Mouse (Mus musculus) embryonic facial prominence, embryonic 13.5 days (tissue): ENCODE measurements at regions not wholly inside any gene's neighbourhood (a gene's known extent, or its start where the extent isn't known, plus 50 kb on each side); places are given as distances from the start of the nearest gene placed in this dataset.
A peak's percentile ranks its signal among the peaks of the same experiment; 100 is the strongest.

ENCODE experiments used
- ATAC-seq: fragments of 200-750 bp; cut with Nextera tagmentation; 2 replicates; pipeline ENCODE4 v1.8.0; 2017; ENCODE audit warnings: low read depth; ENCODE audit not compliant: insufficient number of reproducible peaks, insufficient read depth, low FRiP score, low TSS enrichment
- H3K27ac ChIP-seq: fragments of 300-500 bp; sonication (generic); 2 replicates; pipeline ENCODE4 v1.5.1; 2015; ENCODE audit warnings: moderate library complexity, mild to moderate bottlenecking, inconsistent platforms
- H3K27me3 ChIP-seq: fragments of 300-500 bp; sonication (generic); 2 replicates; pipeline ENCODE4 v1.6.1; 2015; ENCODE audit warnings: mild to moderate bottlenecking, inconsistent platforms
- H3K36me3 ChIP-seq: fragments of 300-500 bp; sonication (generic); 2 replicates; pipeline ENCODE4 v1.6.1; 2015; ENCODE audit warnings: mild to moderate bottlenecking, inconsistent platforms
- H3K4me1 ChIP-seq: fragments of 300-500 bp; sonication (generic); 2 replicates; pipeline ENCODE4 v1.6.1; 2015; ENCODE audit warnings: inconsistent platforms
- H3K4me2 ChIP-seq: fragments of 300-500 bp; sonication (generic); 2 replicates; pipeline ENCODE4 v1.6.1; 2015; ENCODE audit warnings: moderate library complexity, mild to moderate bottlenecking, inconsistent platforms
- H3K4me3 ChIP-seq: fragments of 300-500 bp; sonication (generic); 2 replicates; pipeline ENCODE4 v1.5.1; 2015; ENCODE audit warnings: mild to moderate bottlenecking, inconsistent platforms
- H3K9ac ChIP-seq: fragments of 300-500 bp; sonication (generic); 2 replicates; pipeline ENCODE4 v1.6.1; 2015; ENCODE audit warnings: mild to moderate bottlenecking, inconsistent platforms
- H3K9me3 ChIP-seq: fragments of 300-500 bp; sonication (generic); 2 replicates; pipeline ENCODE4 v1.6.1; 2016; ENCODE audit warnings: inconsistent platforms
- WGBS: fragments of 180-500 bp; shearing (Covaris S2); methylation state at CpG from one replicate; pipeline ENCODE4 v1.1.7; 2015; ENCODE audit warnings: mixed read lengths; 5-methylcytosine and 5-hydroxymethylcytosine counted together

DNA sequence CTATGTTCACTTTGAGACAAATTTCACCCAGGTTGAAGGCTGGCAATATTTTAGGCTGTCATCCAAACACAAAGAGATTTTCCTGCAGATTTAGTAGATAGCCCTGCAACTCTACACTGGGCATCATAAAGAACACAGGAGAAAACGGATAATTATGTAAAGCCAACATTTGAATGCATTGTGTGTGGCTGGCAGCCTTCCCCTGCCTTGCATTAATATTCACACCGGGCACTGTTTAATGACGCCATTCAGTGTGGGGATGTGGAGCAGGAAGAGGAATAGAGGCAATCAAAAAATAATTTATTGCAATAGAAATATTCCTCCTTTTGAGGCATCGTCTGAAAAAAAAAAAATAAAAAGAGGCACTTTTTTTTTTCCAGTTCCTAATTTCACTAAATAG, 105.7 kb downstream of the Samd5 start:
- H3K27ac ChIP-seq, result no peak overlapping the region
- 72% methylated on average over 4 of the region's 4 CpGs for WGBS

DNA sequence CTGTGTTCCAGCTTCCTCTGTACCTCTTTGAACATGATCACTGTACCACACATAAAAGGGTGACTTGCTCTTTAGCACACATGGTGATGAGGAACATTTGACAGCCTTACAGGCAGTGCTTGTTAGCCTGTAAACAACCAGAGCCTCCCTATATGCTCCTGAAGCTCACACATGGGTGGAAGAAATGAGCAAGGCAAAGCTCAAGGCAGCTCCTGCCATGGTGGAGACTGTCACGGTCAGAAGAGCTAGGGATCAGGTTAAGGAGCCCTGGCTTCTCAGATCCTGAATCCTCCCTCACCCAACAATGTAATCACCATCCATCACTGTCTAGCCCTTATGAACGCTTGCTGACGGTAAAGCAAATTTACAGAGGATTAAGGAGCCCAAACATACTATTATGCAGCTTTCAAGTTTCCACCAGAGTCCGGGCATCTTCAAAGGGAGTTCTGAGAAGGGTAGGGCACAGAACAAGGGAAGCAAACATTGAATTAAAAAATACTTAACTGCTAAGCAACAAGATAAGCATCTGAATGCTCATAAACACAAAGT, 117.4 kb downstream of the Samd5 start:
- H3K27me3 ChIP-seq, result no peaks in the 10 kb centered on the region
- no peak overlapping the region for H3K9ac ChIP-seq
- no peaks in the 10 kb centered on the region for H3K9me3 ChIP-seq
- ATAC-seq, result no peak
- H3K36me3 ChIP-seq, result no peaks in the 10 kb centered on the region
- 43% methylated on average over 4 of the region's 4 CpGs for WGBS
- no peak overlapping the region for H3K4me3 ChIP-seq
- H3K4me2 ChIP-seq, result no peak overlapping the region
- no peak overlapping the region for H3K27ac ChIP-seq
- H3K4me1 ChIP-seq, result peaks cover 16% of the 10 kb centered on the region; the same call in 1 of the 2 replicates

More for the DNA sequence above, 105.7 kb downstream of the Samd5 start:
- no peak for ATAC-seq
- Histone ChIP-seq H3K9ac (no peak overlapping the region), H3K27me3 (no peaks in the 10 kb centered on the region), H3K36me3 (no peaks in the 10 kb centered on the region), H3K4me3 (no peak overlapping the region), H3K4me1 (peaks cover 7% of the 10 kb centered on the region), H3K9me3 (no peaks in the 10 kb centered on the region), H3K4me2 (no peak overlapping the region)

DNA sequence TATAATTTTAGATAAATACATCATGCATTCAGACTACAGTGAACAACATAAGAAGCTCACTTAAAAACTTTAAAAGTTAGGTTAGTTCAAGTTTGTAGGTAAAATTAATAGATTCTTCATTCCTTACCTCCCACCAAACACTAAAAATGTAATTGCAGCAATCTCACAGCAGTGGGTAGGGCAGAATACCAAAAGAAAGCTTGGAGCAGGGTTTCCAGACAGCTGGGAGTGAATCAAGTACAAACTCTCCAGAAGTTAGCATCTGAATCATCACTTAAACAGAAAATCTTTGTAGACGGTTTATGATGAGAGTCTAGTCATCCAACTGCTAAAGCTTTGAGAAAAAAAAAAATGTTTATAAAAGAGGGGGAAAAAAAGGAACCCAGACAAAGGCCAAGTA, 117.9 kb downstream of the Samd5 start:
- no peak for ATAC-seq
- no peaks in the 10 kb centered on the region for H3K9me3 ChIP-seq
- H3K4me2 ChIP-seq, result no peak overlapping the region
- H3K27ac ChIP-seq, result no peak overlapping the region
- no peaks in the 10 kb centered on the region for H3K27me3 ChIP-seq
- peaks cover 16% of the 10 kb centered on the region; the same call in 1 of the 2 replicates for H3K4me1 ChIP-seq
- H3K4me3 ChIP-seq, result no peak overlapping the region
- no peaks in the 10 kb centered on the region for H3K36me3 ChIP-seq
- 38% methylated on average over 1 of the region's 1 CpGs for WGBS
- H3K9ac ChIP-seq, result no peak overlapping the region

DNA sequence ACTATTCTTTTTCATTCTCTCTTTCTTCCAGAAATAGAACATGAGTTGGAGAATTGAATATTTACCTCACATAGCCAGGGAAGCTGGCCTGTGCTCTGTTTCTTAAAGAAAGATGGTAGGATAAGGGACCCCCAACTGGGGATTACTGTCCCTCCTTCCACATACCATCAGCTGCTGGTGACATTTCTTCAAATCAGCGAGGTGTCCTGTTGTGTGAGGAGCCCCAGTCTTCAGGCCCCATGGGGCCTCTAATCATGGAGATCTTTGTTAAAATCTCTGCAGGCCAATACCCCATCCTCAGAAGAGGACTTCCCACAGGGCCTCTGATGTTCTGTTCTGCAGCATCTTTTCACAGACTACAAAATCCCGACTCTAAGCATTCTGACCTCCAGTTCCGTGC, 121.1 kb downstream of the Samd5 start:
- Histone ChIP-seq H3K36me3 (no peaks in the 10 kb centered on the region), H3K27me3 (no peaks in the 10 kb centered on the region), H3K27ac (no peak overlapping the region), H3K9ac (no peak overlapping the region), H3K4me1 (peaks cover 30% of the 10 kb centered on the region; the same call in 1 of the 2 replicates), H3K4me3 (no peak overlapping the region), H3K4me2 (no peak overlapping the region), H3K9me3 (no peaks in the 10 kb centered on the region)
- ATAC-seq, result no peak
- WGBS, result 15% methylated on average over 3 of the region's 3 CpGs

DNA sequence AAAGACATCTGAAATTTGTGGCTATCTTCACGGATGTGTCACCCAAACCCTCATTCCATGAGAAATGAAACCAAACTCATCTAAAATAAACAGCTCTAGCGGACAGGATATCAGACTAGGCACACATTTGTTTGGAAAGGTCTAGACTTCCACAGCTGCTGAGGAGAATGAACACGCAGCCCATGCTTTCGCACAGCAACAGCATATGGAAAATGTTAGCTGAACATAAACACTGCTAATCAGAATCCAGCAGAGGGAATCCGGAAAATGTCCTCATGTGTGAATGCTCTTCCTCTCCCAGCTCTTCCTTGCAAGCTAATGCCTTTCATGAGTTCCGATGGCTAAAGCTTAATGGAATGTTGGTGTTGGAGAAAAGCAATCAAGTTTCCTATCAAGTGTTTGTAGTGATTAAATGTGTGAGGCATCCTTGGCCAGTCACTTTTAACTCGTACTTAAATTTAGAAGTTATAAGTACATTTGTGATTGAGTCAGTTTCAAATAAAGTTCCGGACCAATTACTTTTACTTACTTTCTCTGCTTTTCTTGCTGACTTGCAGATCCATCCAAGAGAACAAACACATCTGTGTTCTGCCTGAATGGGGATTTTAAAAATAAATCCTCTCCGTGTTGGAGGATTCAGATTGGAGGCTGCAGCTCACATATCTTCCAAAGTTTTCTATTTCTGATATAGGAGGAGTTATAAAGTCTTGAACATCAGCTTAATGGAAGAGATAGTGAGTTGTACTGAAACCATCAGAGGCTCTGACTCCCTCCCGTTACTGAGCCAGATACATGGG, 124.9 kb downstream of the Samd5 start:
- ATAC-seq, result 0 out of 2 replicates have a peak, but pooled peaks have one; percentile 20
- peaks cover 31% of the 10 kb centered on the region for H3K4me1 ChIP-seq
- H3K27ac ChIP-seq, result peak overlapping the region; percentile 48

DNA sequence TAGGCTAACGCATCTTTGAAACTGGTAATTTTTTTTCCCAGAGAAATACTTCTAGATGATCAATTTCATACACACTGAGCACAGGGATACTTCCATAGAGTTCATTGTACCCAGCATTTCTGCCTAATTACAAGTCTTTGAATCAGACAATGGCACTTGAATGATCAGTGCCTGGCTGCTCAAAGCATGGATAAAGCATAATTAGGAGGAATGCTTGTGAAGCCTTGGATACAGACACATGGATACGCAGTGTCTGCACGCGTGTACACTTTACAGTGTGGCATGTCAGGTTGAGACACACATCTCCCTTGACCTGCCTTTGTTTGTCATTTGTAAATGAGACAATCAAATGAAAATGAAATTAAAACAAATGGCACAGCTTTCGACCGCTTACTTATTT, 129.2 kb downstream of the Samd5 start:
- WGBS, result 69% methylated on average over 6 of the region's 6 CpGs
- no peak for ATAC-seq

More for the DNA sequence above, 124.9 kb downstream of the Samd5 start:
- WGBS, result 29% methylated on average over 10 of the region's 10 CpGs
- peak overlapping the region; percentile 40 for H3K4me2 ChIP-seq
- H3K9me3 ChIP-seq, result no peaks in the 10 kb centered on the region
- no peaks in the 10 kb centered on the region for H3K36me3 ChIP-seq
- no peaks in the 10 kb centered on the region for H3K27me3 ChIP-seq
- no peak overlapping the region for H3K4me3 ChIP-seq
- no peak overlapping the region for H3K9ac ChIP-seq

DNA sequence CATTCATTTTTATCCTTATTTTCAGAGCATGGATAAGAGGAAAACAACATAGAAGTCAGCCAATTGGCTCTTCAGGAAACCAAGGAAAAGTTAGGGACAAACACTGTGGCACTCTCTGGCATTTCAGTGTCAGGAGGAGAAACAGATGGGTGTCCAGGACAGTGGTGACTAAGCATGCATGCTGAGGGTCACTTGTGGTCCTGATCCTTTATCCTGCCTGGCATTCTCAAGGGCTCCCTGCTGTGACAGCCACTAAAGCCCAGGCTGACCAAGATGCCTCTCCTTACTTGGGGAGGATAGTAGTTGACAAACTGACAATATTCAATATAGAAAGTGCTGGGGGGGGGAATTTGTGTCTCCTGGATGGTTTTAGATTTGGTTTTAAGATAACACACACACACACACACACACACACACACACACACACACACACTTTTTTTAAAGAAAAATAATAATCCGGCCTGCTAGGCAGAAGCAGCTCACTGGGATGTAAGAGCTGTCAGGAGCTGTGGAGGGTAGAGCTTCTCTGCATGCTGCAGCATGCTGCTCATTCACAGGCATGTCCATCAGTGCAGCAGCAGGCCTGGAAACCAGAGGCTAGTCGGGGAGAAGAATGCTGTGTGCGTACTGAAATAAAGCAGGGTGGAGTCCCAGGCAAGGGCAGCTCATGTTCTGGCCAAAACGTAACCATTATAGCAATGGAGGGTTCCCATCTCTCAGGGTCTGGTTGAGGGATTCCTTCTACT, 130.8 kb downstream of the Samd5 start:
- 40% methylated on average over 4 of the region's 4 CpGs for WGBS
- ATAC-seq, result 0 out of 2 replicates have a peak, but pooled peaks have one; percentile 10

More for the DNA sequence above, 129.2 kb downstream of the Samd5 start:
- H3K36me3 ChIP-seq, result no peaks in the 10 kb centered on the region
- H3K4me1 ChIP-seq, result peaks cover 29% of the 10 kb centered on the region
- H3K4me2 ChIP-seq, result no peak overlapping the region
- no peak overlapping the region for H3K27ac ChIP-seq
- no peaks in the 10 kb centered on the region for H3K27me3 ChIP-seq
- no peaks in the 10 kb centered on the region for H3K9me3 ChIP-seq
- no peak overlapping the region for H3K4me3 ChIP-seq
- no peak overlapping the region for H3K9ac ChIP-seq

DNA sequence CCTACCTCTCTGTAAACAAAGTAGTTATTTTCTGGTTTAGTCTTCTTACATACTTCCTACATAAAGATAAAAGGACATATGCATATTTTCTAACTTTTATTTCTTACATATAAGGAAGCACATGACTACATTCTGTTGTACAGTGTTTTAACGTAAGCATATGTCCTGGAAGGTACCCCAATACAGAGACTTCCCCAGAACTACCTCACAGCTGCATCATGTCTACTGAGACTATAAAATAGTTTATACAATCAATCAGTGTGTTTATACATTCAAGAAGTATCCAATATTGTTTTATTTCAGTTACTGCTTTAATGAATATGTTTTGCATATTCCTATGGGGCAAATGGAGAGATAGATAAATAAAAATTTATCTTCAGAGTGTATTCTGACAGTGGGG, 133.4 kb downstream of the Samd5 start:
- no peak for ATAC-seq
- Histone ChIP-seq H3K4me1 (peaks cover 11% of the 10 kb centered on the region), H3K4me3 (no peak overlapping the region), H3K9ac (no peak overlapping the region), H3K4me2 (no peak overlapping the region), H3K36me3 (no peaks in the 10 kb centered on the region), H3K27me3 (no peaks in the 10 kb centered on the region), H3K27ac (no peak overlapping the region), H3K9me3 (no peaks in the 10 kb centered on the region)
- 73% methylated on average over 1 of the region's 1 CpGs for WGBS

More for the DNA sequence above, 130.8 kb downstream of the Samd5 start:
- H3K27ac ChIP-seq, result 0 out of 2 replicates have a peak overlapping the region, but pooled peaks have one; percentile 22
- no peak overlapping the region for H3K4me2 ChIP-seq
- peaks cover 14% of the 10 kb centered on the region for H3K4me1 ChIP-seq
- no peak overlapping the region for H3K9ac ChIP-seq
- H3K36me3 ChIP-seq, result no peaks in the 10 kb centered on the region
- no peaks in the 10 kb centered on the region for H3K27me3 ChIP-seq
- H3K4me3 ChIP-seq, result no peak overlapping the region
- no peaks in the 10 kb centered on the region for H3K9me3 ChIP-seq

DNA sequence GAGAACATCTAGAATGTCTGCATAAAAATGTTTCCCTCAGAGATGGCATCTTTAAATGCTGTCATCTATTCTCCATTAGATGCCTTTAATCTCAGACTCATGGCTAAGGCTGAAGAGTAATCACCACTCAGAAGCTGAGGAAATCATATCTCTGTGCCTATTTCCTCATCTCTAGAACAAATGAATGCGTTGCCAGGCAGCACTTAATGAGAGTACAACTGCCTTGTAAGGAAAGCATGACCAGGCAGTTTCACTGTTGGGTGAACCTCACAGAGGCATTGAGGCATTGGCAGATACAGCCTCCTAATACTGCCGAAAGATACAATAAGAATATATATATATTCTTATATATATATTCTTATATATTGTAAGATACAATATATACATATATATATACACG, 137.3 kb downstream of the Samd5 start:
- no peaks in the 10 kb centered on the region for H3K9me3 ChIP-seq
- H3K4me2 ChIP-seq, result no peak overlapping the region
- no peaks in the 10 kb centered on the region for H3K27me3 ChIP-seq
- H3K4me3 ChIP-seq, result no peak overlapping the region
- H3K36me3 ChIP-seq, result no peaks in the 10 kb centered on the region
- 88% methylated on average over 3 of the region's 3 CpGs for WGBS
- H3K27ac ChIP-seq, result no peak overlapping the region
- H3K4me1 ChIP-seq, result peaks cover 19% of the 10 kb centered on the region
- no peak overlapping the region for H3K9ac ChIP-seq
- ATAC-seq, result no peak

DNA sequence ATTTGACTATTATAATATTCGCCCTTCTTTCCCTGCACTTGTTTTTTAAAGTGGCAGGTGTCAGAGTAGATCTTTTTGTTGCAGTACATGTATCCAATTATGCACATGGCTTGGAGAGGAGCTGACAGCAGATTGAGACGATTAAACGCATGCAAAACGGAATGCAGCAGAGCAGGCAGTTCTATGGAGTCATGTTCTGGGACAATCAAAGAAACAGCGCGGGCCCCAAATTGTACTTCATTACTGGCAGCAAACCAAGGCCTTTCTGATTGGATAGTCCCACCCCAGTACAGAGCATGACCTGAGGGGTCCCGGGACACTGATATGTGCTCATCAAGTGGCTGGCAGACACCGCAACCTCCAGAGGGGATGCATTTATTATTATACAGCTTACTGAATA, 140.5 kb downstream of the Samd5 start:
- no peak overlapping the region for H3K9ac ChIP-seq
- no peak for ATAC-seq
- no peak overlapping the region for H3K4me3 ChIP-seq
- no peaks in the 10 kb centered on the region for H3K9me3 ChIP-seq
- H3K4me2 ChIP-seq, result no peak overlapping the region; the same call in 1 of the 2 replicates
- WGBS, result 16% methylated on average over 8 of the region's 8 CpGs
- no peaks in the 10 kb centered on the region for H3K27me3 ChIP-seq
- no peak overlapping the region for H3K27ac ChIP-seq
- peaks cover 24% of the 10 kb centered on the region for H3K4me1 ChIP-seq
- no peaks in the 10 kb centered on the region for H3K36me3 ChIP-seq

DNA sequence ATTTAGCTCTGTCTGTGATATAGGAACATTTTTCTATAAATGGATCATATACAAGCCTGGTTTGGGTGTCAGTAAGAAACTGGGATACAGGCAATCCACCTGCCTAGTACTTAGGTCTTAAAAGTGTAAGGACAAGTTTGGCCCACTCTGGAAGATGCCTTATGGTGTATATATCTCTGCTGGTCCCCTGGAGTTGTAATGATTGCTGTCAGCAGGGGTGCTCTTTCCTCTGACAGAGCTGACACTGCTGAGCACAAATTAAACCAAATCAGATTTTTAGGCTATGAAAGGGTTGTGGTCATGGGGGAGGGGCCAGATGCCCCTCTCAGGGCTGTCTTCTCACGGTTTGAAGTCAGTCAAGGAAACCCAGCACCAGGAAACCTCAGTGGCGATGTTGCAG, 141.7 kb downstream of the Samd5 start:
- no peak for ATAC-seq
- H3K4me3 ChIP-seq, result no peak overlapping the region

More for the DNA sequence above, 141.7 kb downstream of the Samd5 start:
- Histone ChIP-seq H3K36me3 (no peaks in the 10 kb centered on the region), H3K9me3 (no peaks in the 10 kb centered on the region), H3K27me3 (no peaks in the 10 kb centered on the region), H3K27ac (no peak overlapping the region), H3K4me1 (peaks cover 24% of the 10 kb centered on the region), H3K9ac (no peak overlapping the region), H3K4me2 (no peak overlapping the region)
- WGBS, result 12% methylated on average over 2 of the region's 2 CpGs
